Mouse (Mus musculus) kidney, adult 2 months (tissue): ENCODE data around the gene Tinf2.

Experiments
- CTCF ChIP-seq: fragments of 200-500 bp; conservative IDR thresholded peaks from 2 replicates; pipeline ENCODE4 v1.5.1; 2011; ENCODE audit warnings: low read depth, mild to moderate bottlenecking, control low read depth, low read length, moderate library complexity, mixed read lengths; ENCODE audit not compliant: insufficient read depth, insufficient read length
- POLR2A ChIP-seq: fragments of 200-500 bp; IDR thresholded peaks from one replicate; pipeline ENCODE4 v1.6.1; 2011; ENCODE audit warnings: low read depth, low read length, control low read depth

DNA sequence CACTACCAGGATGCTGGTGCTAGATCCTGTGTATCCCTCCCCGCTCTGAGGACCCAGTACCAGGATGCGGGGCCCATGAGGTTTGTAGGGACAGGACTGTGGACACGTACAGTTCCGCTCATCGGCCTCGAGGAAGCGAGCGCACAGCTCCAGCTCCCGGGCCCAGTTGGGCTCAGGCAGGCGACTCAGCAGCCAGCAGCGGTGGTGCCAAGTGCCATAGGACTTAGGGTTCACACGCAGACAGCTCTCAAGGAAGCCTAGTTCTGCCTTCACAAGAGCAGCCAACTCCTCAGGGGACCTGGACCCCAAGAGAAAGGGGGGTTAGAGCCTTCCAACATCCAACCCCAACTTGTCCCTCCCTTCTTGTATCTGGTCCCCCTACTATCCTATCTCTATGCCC is 39.0 kb upstream of the Tinf2 start:
- TF ChIP-seq CTCF, result no peak
- TF ChIP-seq POLR2A, result no peak
